Mouse (Mus musculus): ENCODE measurements around the gene Cdhr3.

Gene Cdhr3

DNA sequence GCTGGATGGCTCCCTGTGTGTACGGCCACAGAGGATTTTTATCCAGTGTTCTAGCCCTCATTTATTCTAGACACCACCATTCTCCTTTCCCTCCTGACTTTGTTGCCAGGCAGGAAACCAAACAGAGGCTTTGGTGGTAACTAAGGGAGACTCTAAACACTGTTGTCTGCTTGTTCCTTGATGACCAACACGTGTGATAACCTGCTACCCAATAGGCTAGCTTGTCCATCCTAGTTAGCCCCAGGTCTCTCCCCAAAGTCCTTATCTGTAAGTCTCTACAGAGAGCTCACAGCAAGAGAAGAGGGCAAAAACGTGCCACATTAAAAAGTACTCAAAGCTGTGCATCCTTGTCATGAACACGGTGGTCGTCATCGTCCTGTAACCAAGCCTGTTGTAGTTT is at the start of gene Cdhr3:
Gene Cdhr3, minus strand, starts transcription at position 101 of the 400 bp plus-strand sequence.
- DNase-seq (ENCODE audit: extremely low read depth, insufficient read length, low spot score) = no peak

GRCm38 (mm10) chr12:33139083-33139482 is 46.4 kb upstream of the Cdhr3 start:
- DNase-seq (ENCODE audit: extremely low read depth, insufficient read length, low spot score) = no peak

GRCm38 (mm10) chr12:33137857-33138256 is 45.2 kb upstream of the Cdhr3 start:
- no peak for DNase-seq (ENCODE audit: extremely low read depth, insufficient read length, low spot score)

DNA sequence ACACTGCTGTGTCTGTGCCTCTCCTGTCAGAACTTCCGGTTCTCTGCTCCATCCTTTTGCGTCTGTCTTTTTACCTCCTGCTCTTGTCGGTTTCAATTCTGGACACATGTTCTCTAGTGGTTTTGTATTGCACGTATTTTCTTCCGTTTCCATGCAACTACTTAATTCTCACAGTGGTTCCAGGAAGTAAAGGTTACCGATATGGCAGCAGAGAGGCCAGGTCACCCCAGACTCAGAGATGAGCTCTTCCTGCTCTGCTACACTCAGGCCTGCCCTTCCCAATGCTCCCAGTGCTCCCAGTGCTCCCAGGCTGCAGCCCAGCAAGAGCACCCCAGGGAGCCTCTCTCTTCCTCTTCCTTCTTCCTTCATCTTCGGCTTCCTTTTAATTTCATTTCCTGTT is 39.1 kb upstream of the Cdhr3 start:
- DNase-seq (ENCODE audit: extremely low read depth, insufficient read length, low spot score) = no peak

DNA sequence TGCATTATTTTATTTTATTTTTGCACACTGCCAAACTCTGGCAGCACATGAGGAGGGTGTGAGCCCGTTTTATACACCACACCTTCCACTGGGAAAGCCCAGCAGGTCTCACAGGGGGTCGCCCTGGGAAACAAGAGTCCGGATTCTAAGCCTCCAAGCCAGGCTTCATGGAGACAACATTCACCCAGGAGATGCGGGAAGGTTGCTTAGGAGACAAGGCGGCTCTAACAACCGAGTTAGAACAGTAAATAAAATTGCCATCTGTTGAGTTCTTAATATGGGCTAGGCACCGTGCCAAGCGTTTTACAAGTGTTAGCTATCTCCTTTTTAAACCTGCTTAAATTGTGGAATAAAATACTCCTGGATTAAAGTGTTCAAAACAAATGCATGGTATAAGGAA is 37.7 kb upstream of the Cdhr3 start:
- no peak for DNase-seq (ENCODE audit: extremely low read depth, insufficient read length, low spot score)

GRCm38 (mm10) chr12:33129410-33129809 is 36.7 kb upstream of the Cdhr3 start:
- DNase-seq (ENCODE audit: extremely low read depth, insufficient read length, low spot score) = no peak

DNA sequence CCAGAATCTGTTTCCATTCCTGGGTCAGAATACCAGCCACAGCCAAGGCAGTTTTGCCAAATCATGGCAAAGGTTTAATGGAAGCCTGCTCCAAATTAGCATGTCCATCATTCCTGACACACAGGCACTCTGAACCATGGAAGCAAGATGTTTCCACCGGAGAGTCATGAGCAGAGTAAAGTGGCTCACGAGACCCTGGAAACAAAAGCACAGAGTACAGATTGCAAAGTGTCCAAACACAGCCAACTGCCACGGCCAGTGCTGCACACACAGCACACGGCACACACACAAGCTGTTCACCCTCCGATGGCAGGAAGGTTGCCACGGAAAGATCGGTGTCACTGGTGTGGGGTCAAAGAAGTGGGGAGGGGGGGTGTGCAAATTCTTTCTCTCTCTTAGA is 36.0 kb upstream of the Cdhr3 start:
- no peak for DNase-seq (ENCODE audit: extremely low read depth, insufficient read length, low spot score)

GRCm38 (mm10) chr12:33128121-33128520 is 35.4 kb upstream of the Cdhr3 start:
- no peak for DNase-seq (ENCODE audit: extremely low read depth, insufficient read length, low spot score)

- DNase-seq (ENCODE audit: extremely low read depth, insufficient read length, low spot score) = no peak
Observed at GRCm38 (mm10) chr12:33126243-33126642, 33.6 kb upstream of the Cdhr3 start.

DNA sequence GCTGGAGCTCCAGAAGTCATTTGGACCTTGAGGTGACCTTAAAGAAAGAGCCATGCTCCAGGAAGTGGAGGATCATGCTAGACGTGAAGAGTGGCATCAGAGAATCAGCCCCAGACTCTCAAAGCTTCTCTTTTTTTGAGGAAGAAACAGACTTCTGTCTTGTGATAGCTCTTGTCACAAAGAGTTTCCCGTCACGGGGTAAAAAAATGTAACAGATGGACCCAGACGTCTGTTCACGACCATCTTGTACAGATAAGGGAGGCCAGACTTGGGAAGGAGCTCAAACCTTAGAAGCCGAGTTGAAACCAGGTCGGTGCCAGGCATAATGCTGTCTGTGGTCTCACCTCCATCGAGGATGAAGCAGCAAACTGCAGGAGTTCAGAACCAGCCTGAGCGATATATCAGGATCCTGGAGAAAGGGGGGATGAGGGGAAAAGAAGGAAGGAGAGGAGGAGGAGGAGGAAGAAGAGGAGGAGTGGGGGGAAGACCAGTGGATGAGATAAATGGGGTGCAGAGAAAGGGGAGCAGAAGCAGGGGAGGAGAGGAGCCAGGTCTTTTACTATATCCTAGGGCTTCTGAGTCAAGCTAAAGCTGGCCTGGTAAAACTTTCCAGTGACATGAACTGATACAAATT is 33.0 kb upstream of the Cdhr3 start:
- DNase-seq (ENCODE audit: extremely low read depth, insufficient read length, low spot score) = no peak

- no peak for DNase-seq (ENCODE audit: extremely low read depth, insufficient read length, low spot score)
Observed at GRCm38 (mm10) chr12:33118624-33119301, 26.1 kb upstream of the Cdhr3 start.

DNA sequence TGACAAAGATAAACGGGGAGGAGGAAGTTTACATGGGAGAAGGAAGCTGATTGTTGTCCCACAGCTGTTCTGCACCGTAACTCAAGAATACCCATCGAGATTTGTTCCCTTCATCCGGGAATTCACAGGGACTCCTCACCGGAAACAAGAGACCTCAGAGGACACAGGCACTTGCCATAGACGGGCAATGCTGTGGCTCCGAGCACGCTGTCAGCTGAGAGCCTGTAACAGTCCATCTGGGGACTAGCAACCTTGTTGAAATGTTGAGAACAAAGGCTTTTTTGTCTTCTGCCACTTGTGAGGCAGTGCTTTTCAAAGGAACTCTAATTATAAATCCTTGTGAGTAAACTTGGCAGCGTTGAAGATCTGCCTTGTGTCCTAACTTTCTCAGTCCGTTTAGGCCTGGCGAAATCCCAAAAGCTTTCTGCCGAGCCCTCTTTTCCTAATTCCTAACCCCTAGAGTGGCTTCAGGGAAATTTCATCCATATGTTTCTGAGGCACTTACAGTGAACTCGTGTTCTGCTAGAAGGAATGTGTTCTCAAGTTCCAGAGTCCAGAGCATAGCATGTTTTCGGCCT is 18.3 kb upstream of the Cdhr3 start:
- peak; percentile 35 for DNase-seq (ENCODE audit: extremely low read depth, insufficient read length, low spot score)

GRCm38 (mm10) chr12:33109531-33109930 is 16.9 kb upstream of the Cdhr3 start:
- DNase-seq (ENCODE audit: extremely low read depth, insufficient read length, low spot score) = peak; percentile 24

DNA sequence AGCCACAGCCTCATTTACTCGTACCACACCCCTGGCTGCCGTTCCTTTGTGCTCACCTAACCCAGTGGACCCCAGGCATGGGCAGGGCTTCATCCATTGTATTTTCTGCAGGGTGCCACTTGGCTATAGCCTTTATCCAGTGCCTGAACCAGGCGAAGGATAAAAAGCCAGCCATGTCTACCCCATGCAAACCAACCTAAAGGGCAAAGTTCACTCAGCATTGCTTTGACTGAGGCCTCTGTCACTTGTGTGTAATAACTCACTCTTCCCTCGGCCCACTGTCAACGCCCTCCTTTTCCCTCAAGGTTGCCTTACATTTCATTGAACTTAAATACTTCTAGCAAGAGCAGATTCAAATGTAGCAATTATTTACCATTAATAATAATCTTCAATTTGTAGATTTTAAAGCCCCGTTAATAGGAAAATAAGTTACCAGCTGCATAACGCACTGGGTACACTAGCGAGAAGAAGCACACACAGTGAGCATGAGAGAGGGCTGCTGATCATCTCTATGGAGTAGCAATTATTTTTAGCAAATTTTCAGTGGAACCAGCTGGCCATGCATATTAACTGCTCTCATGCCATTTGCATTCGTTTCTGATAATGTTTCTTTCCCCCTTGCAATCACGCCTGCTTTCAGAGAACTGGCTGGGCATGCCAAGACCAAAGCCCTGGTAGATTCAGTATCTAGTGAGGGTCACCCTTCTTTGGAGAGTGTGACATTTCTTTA is 13.9 kb upstream of the Cdhr3 start:
- DNase-seq (ENCODE audit: extremely low read depth, insufficient read length, low spot score) = no peak

- no peak for DNase-seq (ENCODE audit: extremely low read depth, insufficient read length, low spot score)
Observed at GRCm38 (mm10) chr12:33105724-33106123, 13.0 kb upstream of the Cdhr3 start.

DNA sequence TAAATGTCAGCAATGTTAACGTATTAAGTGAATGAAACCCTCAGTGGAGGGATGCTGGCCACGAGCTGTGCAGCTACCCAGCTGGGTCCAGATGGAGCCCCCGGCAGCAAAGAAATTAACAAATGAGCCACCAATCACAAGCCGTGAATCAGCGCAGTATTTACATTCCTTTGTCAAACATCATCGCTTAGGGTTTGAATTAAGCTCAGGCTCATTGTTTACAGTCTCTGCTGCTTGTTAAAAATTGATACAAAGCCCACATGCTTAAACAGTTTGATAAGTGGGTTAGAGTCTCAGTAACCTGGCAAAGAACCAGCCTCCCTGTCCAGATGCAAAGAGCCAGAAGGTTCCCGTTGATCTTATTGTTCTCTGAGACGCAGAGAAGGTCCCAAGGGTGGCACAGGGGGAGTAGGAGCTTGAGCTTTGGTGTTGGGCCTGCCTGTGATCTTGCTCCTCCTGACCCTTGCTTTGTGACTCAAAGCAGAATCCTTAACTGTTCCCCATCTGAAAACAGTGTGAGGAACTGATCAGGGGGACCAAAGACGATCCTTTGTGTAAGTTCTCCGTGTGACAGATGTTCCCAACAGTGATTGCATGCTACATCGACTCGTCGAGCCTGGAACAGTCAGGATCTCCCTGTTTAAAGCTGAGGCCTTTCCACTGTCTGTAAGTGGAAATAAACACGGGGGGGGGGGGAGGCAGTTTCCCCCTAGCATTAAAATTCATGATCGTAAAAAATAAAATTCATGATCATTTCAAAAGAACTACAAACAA is 9.9 kb upstream of the Cdhr3 start:
- no peak for DNase-seq (ENCODE audit: extremely low read depth, insufficient read length, low spot score)

DNA sequence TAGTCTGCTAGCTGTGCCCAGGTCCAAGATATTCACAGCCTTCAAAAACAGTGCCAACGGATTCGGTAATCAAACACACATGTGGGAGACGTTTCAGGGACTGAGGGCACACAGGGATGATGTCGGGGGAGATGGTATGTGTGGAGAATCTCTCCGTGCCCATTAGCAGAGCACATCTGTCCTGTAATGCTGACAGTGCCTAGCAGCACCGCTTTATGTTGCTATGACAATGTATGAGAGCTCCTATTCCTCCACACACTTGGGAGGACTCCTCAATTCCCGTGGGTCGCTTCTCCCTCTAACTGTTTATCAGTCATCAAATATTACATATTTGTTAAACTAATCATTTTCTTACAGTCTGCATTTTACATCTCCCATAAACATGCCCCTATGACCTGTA is 9.0 kb upstream of the Cdhr3 start:
- no peak for DNase-seq (ENCODE audit: extremely low read depth, insufficient read length, low spot score)

DNA sequence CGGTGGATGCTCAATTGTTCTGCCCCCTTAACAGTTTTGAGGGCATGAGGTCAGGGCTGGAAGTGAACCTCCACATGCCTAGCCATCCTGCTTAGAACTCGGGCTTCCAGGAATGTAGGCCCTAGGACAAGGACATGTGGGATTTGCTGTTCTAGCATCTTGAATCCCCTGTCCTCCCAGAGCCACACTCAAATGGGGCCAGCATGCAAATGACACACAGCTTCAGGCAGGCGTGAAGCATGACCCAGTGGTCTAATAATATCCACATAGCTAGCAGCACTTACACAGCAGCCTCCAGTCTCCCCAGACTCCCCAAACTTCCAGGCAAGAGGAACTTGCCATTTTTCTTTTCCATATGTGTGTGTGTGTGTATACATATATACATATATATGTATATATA is 3.3 kb upstream of the Cdhr3 start:
- no peak for DNase-seq (ENCODE audit: extremely low read depth, insufficient read length, low spot score)

DNA sequence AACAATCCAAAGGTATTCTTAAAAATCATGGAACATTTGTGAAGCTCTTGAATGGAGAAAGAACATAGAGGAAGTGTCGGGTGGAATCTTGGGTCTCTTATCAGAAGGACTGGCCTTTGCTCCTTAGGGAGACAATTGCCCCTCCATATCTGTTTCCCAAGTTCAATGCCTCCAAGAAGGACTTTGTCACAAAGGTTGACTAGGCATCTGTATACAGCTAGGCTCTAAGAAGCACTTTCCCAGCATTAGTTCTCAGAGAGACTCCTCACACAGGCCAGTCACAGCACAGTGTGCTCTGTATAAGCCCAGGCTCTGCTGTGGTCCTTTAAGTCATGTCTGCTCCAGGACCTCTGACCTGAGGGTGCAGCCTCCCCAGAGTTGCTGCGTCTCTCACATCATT is 479 bp downstream of the Cdhr3 start:
- DNase-seq (ENCODE audit: extremely low read depth, insufficient read length, low spot score) = no peak

- no peak for DNase-seq (ENCODE audit: extremely low read depth, insufficient read length, low spot score)
Observed at GRCm38 (mm10) chr12:33086151-33086550, 6.5 kb downstream of the Cdhr3 start.

DNA sequence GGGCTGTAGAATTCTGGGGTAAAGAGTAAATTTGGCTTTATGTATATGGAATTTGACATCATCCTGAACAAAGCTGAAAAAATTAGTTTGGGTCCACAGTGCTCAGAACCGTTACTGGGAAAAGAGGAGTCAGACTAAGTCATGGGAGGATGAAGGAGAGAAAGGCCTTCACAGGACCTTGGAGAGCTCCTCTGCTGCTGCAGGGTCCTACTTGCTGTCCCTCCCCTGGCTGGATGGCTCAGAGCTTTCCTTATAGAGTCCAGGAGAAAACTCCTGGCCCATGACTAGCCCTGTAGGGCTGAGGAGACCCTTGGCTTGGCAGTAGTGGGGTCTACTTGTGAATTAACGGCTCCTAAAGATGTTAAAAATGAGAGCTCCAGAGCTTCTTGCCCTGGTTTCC is 8.0 kb downstream of the Cdhr3 start:
- no peak for DNase-seq (ENCODE audit: extremely low read depth, insufficient read length, low spot score)

Measured in 3134 (cell line).